Mouse (Mus musculus): ENCODE measurements at regions not wholly inside any gene's neighbourhood (a gene's known extent, or its start where the extent isn't known, plus 50 kb on each side); places are given as distances from the start of the nearest gene placed in this dataset.

GRCm38 (mm10) chr12:67993468-67993867, 771.1 kb upstream of the Mdga2 start:
- CTCF ChIA-PET: interaction anchor here (0.7 kb wide), 1 partner anchor 640 kb away, joined by 3 read pairs; no protein-coding TSS in a partner anchor

Data from spleen, embryonic (tissue).